Mouse (Mus musculus) small intestine, adult 2 months (tissue): Measurements from ENCODE around the gene Dcbld2.

ENCODE experiments used
- CTCF ChIP-seq: fragments of 200-500 bp; IDR thresholded peaks from 2 replicates; pipeline ENCODE4 v1.5.1; 2012; ENCODE audit warnings: low read depth, mild to moderate bottlenecking, control low read depth, inconsistent platforms, low read length, moderate library complexity, mixed read lengths; ENCODE audit not compliant: insufficient replicate concordance, insufficient read length; ENCODE audit errors: extremely low read depth
- POLR2A ChIP-seq: fragments of 200-500 bp; IDR thresholded peaks from 2 replicates; pipeline ENCODE4 v1.6.1; 2012; ENCODE audit warnings: low read depth, mild to moderate bottlenecking, control low read depth, inconsistent platforms, low read length, moderate library complexity

GRCm38 (mm10) chr16:58461856-58462518, 53.7 kb downstream of the Dcbld2 start:
- TF ChIP-seq CTCF (no peak), POLR2A (no peak)
